Mouse (Mus musculus): ENCODE results near the gene Gm30083. TPM values are rescaled to one million over a fixed set of nuclear protein-coding genes. Genes with fewer than 3 reads are reported as not detected.

The Gm30083 gene
- polyA plus RNA-seq, 1 experiment from 2014 or later, result not detected

DNA sequence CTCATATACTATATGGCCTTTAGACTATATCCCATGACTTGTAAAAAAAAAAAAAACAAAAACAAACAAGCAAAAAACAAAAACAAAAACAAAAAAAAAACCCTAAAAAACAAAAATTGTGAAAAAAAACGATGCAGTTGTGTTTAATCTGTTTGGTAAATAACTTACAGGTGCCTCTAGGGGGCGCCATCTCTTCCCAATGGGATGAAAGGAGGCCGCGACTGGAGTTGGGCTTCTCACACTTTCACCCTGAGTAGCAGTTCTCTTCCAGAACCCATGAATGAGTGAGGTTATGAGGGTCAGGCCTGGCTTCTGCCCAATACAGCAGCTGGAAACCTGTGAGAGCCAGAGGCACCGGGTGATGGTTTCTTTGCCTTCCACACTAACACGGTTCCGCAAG lies 49.3 kb downstream of the Gm30083 start:
- no peak overlapping the region for H3K4me3 ChIP-seq (ENCODE audit: low read depth, low read length)
- WGBS, result 55% methylated on average over 7 of the region's 7 CpGs
- H3K36me3 ChIP-seq (ENCODE audit: insufficient read depth), result no peaks in the 10 kb centered on the region
- no peak overlapping the region for H3K4me2 ChIP-seq
- no peaks in the 10 kb centered on the region for H3K4me1 ChIP-seq (ENCODE audit: insufficient read depth)
- DNase-seq, result peak; percentile 32
- H3K27me3 ChIP-seq (ENCODE audit: insufficient read depth, low read length), result no peaks in the 10 kb centered on the region
- no peak overlapping the region for H3K9ac ChIP-seq
- H3K27ac ChIP-seq (ENCODE audit: low read depth), result no peak overlapping the region
- ATAC-seq (ENCODE audit: insufficient read depth), result no peak
- peak; percentile 32 for TF ChIP-seq CTCF (IDR thresholded peaks at IDR 0.05; ENCODE audit: low read depth)
- H3K9me3 ChIP-seq (ENCODE audit: low read depth, low read length), result no peaks in the 10 kb centered on the region

DNA sequence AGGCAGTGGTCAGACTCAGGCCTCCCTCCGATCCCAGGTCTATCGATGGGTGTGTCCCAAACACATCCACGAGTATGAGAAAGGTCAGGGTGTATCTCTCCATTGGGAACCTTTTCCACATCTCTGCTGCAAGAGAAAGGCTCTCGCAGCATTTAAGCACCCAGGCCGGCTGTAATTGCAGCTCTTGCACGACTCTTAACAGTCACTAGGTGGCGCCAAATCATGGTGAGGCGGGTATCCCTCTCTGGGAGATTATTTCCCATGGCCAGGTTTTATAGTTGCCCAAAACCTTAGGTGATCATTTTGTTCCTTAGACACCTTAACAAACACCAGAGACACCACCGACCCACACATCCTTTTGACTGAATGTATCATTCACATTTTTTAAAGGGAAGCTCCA lies 55.6 kb downstream of the Gm30083 start:
- no peaks in the 10 kb centered on the region for H3K27me3 ChIP-seq (ENCODE audit: insufficient read depth, low read length)
- no peak overlapping the region for H3K9ac ChIP-seq
- H3K36me3 ChIP-seq (ENCODE audit: insufficient read depth), result no peaks in the 10 kb centered on the region
- H3K4me2 ChIP-seq, result no peak overlapping the region
- no peak overlapping the region for H3K27ac ChIP-seq (ENCODE audit: low read depth)
- DNase-seq (peak; percentile 83), ATAC-seq (ENCODE audit: insufficient read depth) (0 out of 2 replicates have a peak, but pooled peaks have one; percentile 35)
- H3K4me1 ChIP-seq (ENCODE audit: insufficient read depth), result no peaks in the 10 kb centered on the region
- TF ChIP-seq CTCF (IDR thresholded peaks at IDR 0.05; ENCODE audit: low read depth), result peak; percentile 82
- 10% methylated on average over 9 of the region's 9 CpGs for WGBS
- H3K4me3 ChIP-seq (ENCODE audit: low read depth, low read length), result no peak overlapping the region
- H3K9me3 ChIP-seq (ENCODE audit: low read depth, low read length), result no peaks in the 10 kb centered on the region

DNA sequence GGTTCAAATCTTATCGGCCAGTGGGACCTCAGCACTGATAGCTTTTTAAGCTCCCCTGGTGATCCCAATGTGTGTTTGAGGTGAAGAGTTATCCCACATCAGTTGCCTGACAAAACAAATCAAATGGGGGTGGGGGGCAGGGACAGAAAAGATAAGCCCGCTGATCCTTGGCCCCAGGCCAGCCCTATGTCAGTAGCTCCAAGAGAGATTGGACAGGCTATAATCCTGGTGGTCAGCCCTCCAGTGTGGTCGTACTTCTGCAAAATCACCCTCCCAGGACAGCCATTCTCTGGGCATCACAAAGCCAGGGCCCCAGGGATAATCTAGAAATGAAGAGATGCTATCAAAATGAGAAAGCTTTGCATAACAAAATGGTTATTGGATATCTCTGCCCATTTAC lies 56.1 kb downstream of the Gm30083 start:
- no peak for DNase-seq
- Histone ChIP-seq H3K27ac (ENCODE audit: low read depth) (no peak overlapping the region), H3K4me2 (no peak overlapping the region), H3K4me1 (ENCODE audit: insufficient read depth) (no peaks in the 10 kb centered on the region), H3K36me3 (ENCODE audit: insufficient read depth) (no peaks in the 10 kb centered on the region), H3K9me3 (ENCODE audit: low read depth, low read length) (no peaks in the 10 kb centered on the region), H3K4me3 (ENCODE audit: low read depth, low read length) (no peak overlapping the region), H3K27me3 (ENCODE audit: insufficient read depth, low read length) (no peaks in the 10 kb centered on the region), H3K9ac (no peak overlapping the region)
- no peak for TF ChIP-seq CTCF (IDR thresholded peaks at IDR 0.05; ENCODE audit: low read depth)
- no peak for ATAC-seq (ENCODE audit: insufficient read depth)
- 22% methylated on average over 3 of the region's 3 CpGs for WGBS

DNA sequence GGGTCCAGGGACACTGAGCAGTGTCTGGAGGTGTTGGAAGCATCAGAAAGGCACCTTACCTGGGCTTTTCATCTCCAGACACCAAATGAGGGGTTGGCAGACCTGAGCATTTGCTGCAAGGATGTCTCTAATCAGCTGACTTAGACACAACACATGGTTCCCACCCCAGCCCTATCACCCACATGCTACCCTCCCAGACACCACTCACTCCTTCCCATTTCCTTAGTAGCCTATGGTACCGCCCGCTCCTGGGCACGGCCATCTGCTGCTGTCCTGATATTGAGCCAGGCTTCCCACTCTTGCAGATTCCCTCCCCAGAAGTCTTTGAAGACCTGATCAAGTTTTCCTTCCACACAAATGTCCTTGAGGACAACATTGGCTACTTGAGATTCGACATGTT lies 56.8 kb downstream of the Gm30083 start:
- no peak overlapping the region for H3K27ac ChIP-seq (ENCODE audit: low read depth)
- DNase-seq (no peak), ATAC-seq (ENCODE audit: insufficient read depth) (no peak)
- no peaks in the 10 kb centered on the region for H3K4me1 ChIP-seq (ENCODE audit: insufficient read depth)
- no peak overlapping the region for H3K4me3 ChIP-seq (ENCODE audit: low read depth, low read length)
- no peak for TF ChIP-seq CTCF (IDR thresholded peaks at IDR 0.05; ENCODE audit: low read depth)
- no peaks in the 10 kb centered on the region for H3K9me3 ChIP-seq (ENCODE audit: low read depth, low read length)
- no peak overlapping the region for H3K9ac ChIP-seq
- WGBS, result 79% methylated on average over 4 of the region's 4 CpGs
- no peaks in the 10 kb centered on the region for H3K36me3 ChIP-seq (ENCODE audit: insufficient read depth)
- no peak overlapping the region for H3K4me2 ChIP-seq
- no peaks in the 10 kb centered on the region for H3K27me3 ChIP-seq (ENCODE audit: insufficient read depth, low read length)

GRCm38 (mm10) chr14:33956055-33956454 lies 58.9 kb downstream of the Gm30083 start:
- peak; percentile 32 for TF ChIP-seq CTCF (IDR thresholded peaks at IDR 0.05; ENCODE audit: low read depth)
- Histone ChIP-seq H3K27me3 (ENCODE audit: insufficient read depth, low read length) (no peaks in the 10 kb centered on the region), H3K9me3 (ENCODE audit: low read depth, low read length) (no peaks in the 10 kb centered on the region), H3K27ac (ENCODE audit: low read depth) (no peak overlapping the region), H3K9ac (no peak overlapping the region), H3K4me1 (ENCODE audit: insufficient read depth) (no peaks in the 10 kb centered on the region), H3K36me3 (ENCODE audit: insufficient read depth) (no peaks in the 10 kb centered on the region), H3K4me3 (ENCODE audit: low read depth, low read length) (no peak overlapping the region), H3K4me2 (no peak overlapping the region)
- 70% methylated on average over 13 of the region's 13 CpGs for WGBS
- no peak for DNase-seq
- no peak for ATAC-seq (ENCODE audit: insufficient read depth)

DNA sequence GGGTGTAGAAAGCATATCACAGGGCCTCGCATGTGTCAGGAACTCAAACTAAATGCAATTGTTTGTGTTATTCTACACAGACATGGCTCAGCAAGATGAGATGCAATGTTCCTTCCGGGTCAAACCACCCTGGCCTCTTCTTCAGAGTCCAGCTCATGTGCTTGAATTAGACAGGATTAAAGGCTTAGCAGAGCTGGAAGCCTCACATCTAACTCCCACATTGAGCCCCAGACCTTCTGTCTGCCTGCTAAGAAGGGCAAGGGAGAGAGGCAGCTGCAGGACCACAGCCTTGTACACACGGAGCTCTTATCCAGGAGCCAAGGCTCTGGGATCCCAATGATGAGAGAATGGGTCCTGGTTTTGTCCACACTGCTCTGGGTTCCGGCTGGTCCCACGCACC lies 61.2 kb downstream of the Gm30083 start, which contains the start of gene Rbp3:
TSS of gene Rbp3 (plus strand) at position 243 of the 400 bp plus-strand sequence.
- Histone ChIP-seq H3K9me3 (ENCODE audit: low read depth, low read length) (no peaks in the 10 kb centered on the region), H3K36me3 (ENCODE audit: insufficient read depth) (no peaks in the 10 kb centered on the region), H3K27ac (ENCODE audit: low read depth) (no peak within 1 kb of the TSS), H3K4me1 (ENCODE audit: insufficient read depth) (no peaks in the 10 kb centered on the region), H3K4me2 (no peak within 1 kb of the TSS), H3K4me3 (ENCODE audit: low read depth, low read length) (no peak within 1 kb of the TSS), H3K9ac (no peak within 1 kb of the TSS), H3K27me3 (ENCODE audit: insufficient read depth, low read length) (no peaks in the 10 kb centered on the region)
- WGBS, result 90% methylated on average over 5 of the region's 5 CpGs
- no peak for TF ChIP-seq CTCF (IDR thresholded peaks at IDR 0.05; ENCODE audit: low read depth)
- DNase-seq (no peak), ATAC-seq (ENCODE audit: insufficient read depth) (no peak)

DNA sequence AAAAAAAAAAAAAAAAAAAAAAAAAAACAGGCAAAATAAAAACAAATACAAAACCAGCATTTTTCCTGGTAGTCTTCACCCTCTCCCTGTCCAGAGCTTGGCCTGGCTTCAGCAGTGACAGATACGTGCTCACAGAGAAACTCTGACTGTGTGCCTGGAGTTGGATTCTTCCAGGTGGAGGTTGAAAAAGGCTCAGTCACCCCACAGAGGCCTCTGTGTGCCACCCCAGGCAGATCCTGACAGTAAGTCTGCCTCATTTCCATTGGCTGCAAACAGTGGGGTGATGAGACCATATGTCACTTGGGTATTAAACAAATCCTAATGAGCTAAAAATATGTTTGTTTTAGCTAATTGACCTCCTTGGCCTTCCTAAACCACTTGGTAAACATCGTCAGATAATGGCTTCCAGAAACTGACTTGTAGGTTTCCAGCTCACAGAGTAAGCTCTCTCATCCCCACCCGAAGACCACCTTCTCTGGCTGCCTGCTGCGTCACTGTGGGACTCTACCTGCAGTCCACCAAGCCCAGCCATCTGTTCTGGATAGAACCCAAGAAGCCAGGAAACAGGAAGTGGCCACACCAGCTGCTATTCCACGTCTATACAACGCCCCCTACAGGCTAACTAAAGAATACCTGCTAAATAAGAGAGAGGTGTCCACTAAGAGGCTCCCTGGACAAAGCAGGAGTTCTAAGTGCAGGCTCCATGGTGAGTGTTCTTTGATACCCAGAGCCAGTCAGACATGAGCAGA lies 62.6 kb downstream of the Gm30083 start:
- Histone ChIP-seq H3K9me3 (ENCODE audit: low read depth, low read length) (no peaks in the 10 kb centered on the region), H3K4me1 (ENCODE audit: insufficient read depth) (no peaks in the 10 kb centered on the region), H3K27ac (ENCODE audit: low read depth) (no peak overlapping the region), H3K27me3 (ENCODE audit: insufficient read depth, low read length) (no peaks in the 10 kb centered on the region), H3K9ac (no peak overlapping the region), H3K4me3 (ENCODE audit: low read depth, low read length) (no peak overlapping the region), H3K4me2 (no peak overlapping the region), H3K36me3 (ENCODE audit: insufficient read depth) (no peaks in the 10 kb centered on the region)
- TF ChIP-seq CTCF (IDR thresholded peaks at IDR 0.05; ENCODE audit: low read depth), result peak; percentile 31; the same call in 1 of the 2 replicates
- no peak for ATAC-seq (ENCODE audit: insufficient read depth)
- WGBS, result 31% methylated on average over 6 of the region's 6 CpGs
- DNase-seq, result peak; percentile 15

All from lung, embryonic 14.5 days (tissue).